Mouse (Mus musculus): ENCODE data around the gene Prss23. TPM values are rescaled to one million over a fixed set of nuclear protein-coding genes. Genes with fewer than 3 reads are reported as not detected.

Prss23 gene
- polyA plus RNA-seq, 1 experiment = not detected

- Histone ChIP-seq H3K27me3 (ENCODE audit: control insufficient read depth) (no peaks in the 10 kb centered on the region), H3K36me3 (ENCODE audit: control insufficient read depth) (no peaks in the 10 kb centered on the region), H3K4me1 (ENCODE audit: control insufficient read depth) (no peaks in the 10 kb centered on the region), H3K9me3 (ENCODE audit: control insufficient read depth, low read length) (no peaks in the 10 kb centered on the region), H3K4me3 (replicated peaks) (no peak overlapping the region)
- TF ChIP-seq GATA1 (IDR thresholded peaks at IDR 0.05; ENCODE audit: low read length) = no peak
- TF ChIP-seq TAL1 (IDR thresholded peaks at IDR 0.05; ENCODE audit: low read length) = no peak
Observed at GRCm38 (mm10) chr7:89557056-89557455, 30.1 kb upstream of the Prss23 start.

DNA sequence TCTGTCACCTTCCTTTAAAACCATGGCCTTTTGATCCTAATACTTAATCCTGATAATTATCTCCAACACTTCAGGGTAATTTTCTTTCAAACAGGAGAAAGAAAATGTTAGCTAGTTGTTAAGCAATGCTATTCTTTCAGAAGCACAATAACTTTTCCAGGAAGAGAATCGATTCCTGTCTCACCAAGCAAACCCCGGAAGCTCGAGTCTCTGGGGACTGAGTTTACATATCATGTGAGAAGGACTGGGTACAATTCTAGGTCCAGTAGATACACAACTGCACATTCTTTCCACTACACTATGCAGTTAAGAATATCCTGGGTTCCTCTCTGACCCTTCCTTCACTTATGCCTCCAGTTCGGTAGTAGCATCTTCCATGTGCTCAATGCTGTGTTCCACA lies 29.7 kb upstream of the Prss23 start:
- no peak for TF ChIP-seq TAL1 (IDR thresholded peaks at IDR 0.05; ENCODE audit: low read length)
- TF ChIP-seq GATA1 (IDR thresholded peaks at IDR 0.05; ENCODE audit: low read length) = no peak
- no peaks in the 10 kb centered on the region for H3K4me1 ChIP-seq (ENCODE audit: control insufficient read depth)
- H3K27me3 ChIP-seq (ENCODE audit: control insufficient read depth) = no peaks in the 10 kb centered on the region
- no peak overlapping the region for H3K4me3 ChIP-seq (replicated peaks)
- no peaks in the 10 kb centered on the region for H3K36me3 ChIP-seq (ENCODE audit: control insufficient read depth)
- no peaks in the 10 kb centered on the region for H3K9me3 ChIP-seq (ENCODE audit: control insufficient read depth, low read length)

DNA sequence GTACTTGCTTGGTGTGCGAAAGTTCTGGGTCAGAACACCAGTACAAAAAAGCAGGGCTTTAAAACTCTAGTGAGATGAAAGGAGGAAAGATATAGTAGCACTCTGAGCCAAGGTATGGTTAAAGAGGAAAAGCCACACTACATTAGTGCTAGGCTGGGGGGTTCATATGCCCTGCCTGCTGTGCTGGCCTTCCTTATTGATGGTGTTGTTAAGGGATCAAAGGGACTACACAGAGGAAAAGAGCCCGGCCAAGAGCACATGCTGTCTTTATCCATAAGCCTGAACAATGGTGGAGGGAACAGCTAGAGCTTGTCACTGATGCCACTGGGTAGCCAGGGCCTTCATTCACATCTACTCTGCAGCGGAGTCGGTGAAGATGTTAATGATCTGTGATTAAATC lies 28.2 kb upstream of the Prss23 start:
- Histone ChIP-seq H3K4me1 (ENCODE audit: control insufficient read depth) (no peaks in the 10 kb centered on the region), H3K9me3 (ENCODE audit: control insufficient read depth, low read length) (no peaks in the 10 kb centered on the region), H3K4me3 (replicated peaks) (no peak overlapping the region), H3K27me3 (ENCODE audit: control insufficient read depth) (no peaks in the 10 kb centered on the region), H3K36me3 (ENCODE audit: control insufficient read depth) (no peaks in the 10 kb centered on the region)
- TF ChIP-seq TAL1 (IDR thresholded peaks at IDR 0.05; ENCODE audit: low read length) (no peak), GATA1 (IDR thresholded peaks at IDR 0.05; ENCODE audit: low read length) (no peak)

DNA sequence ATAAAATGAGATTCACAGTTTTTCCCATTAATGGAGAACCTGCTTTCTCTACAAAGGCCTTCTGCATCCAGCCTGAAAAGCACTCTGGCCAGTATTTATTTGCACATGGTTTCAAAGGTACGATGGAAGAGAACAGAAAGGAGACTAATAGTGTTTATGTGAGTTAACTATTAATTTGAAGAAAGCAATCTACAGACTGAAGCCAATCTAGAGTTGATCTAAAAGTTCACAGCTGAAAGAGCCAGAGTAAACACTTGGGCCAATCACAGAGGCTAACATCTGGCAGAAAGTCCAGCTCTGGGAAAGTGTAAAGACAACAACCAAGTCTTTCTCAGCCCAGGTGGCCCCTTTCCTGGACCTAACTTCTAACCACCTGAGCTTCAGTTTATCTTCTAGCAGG lies 27.1 kb upstream of the Prss23 start:
- no peaks in the 10 kb centered on the region for H3K27me3 ChIP-seq (ENCODE audit: control insufficient read depth)
- TF ChIP-seq GATA1 (IDR thresholded peaks at IDR 0.05; ENCODE audit: low read length) (no peak), TAL1 (IDR thresholded peaks at IDR 0.05; ENCODE audit: low read length) (no peak)
- H3K4me1 ChIP-seq (ENCODE audit: control insufficient read depth) = no peaks in the 10 kb centered on the region
- H3K9me3 ChIP-seq (ENCODE audit: control insufficient read depth, low read length) = no peaks in the 10 kb centered on the region
- H3K36me3 ChIP-seq (ENCODE audit: control insufficient read depth) = no peaks in the 10 kb centered on the region
- H3K4me3 ChIP-seq (replicated peaks) = no peak overlapping the region

DNA sequence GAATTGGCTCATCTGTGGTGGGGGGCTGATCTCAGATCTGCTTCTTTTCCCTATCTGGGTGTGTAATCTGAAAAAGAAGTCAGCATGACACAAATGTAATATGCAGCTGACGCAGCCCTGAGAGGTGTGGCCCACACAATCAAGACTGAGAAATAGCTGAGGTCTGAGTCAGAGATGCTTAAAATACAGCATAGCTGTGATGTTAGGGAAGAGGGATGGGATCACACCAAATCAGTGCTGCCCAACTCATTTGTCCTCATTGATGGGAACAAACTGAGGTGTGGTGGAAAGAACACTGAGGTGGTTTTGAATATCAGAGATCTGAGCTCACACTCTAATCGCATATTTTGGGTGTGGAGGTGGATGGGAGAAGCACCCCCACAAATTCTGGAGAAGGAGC lies 14.0 kb upstream of the Prss23 start:
- no peaks in the 10 kb centered on the region for H3K36me3 ChIP-seq (ENCODE audit: control insufficient read depth)

DNA sequence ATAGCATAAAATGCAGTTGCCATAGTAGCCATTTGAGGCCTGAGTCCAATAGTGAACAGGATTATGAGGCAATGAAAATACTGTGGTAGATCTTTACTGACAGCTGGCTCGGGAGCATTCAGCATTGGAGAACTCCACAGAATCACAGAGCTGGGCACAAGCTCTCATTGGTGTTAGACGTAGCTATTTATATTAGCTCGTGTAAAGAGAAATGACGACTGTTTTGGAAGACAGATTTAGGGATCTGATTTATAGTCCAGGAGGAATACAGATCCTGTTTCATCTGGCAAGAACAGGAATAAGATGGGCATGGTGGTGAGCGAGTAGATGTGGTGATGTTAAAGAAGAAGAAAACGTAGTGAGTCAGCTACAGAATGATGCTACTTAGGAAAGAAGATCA lies 12.4 kb upstream of the Prss23 start:
- Histone ChIP-seq H3K9me3 (ENCODE audit: control insufficient read depth, low read length) (no peaks in the 10 kb centered on the region), H3K4me3 (replicated peaks) (no peak overlapping the region), H3K36me3 (ENCODE audit: control insufficient read depth) (no peaks in the 10 kb centered on the region), H3K4me1 (ENCODE audit: control insufficient read depth) (no peaks in the 10 kb centered on the region), H3K27me3 (ENCODE audit: control insufficient read depth) (no peaks in the 10 kb centered on the region)
- no peak for TF ChIP-seq GATA1 (IDR thresholded peaks at IDR 0.05; ENCODE audit: low read length)
- no peak for TF ChIP-seq TAL1 (IDR thresholded peaks at IDR 0.05; ENCODE audit: low read length)

More for the DNA sequence above, 14.0 kb upstream of the Prss23 start:
- no peaks in the 10 kb centered on the region for H3K4me1 ChIP-seq (ENCODE audit: control insufficient read depth)
- TF ChIP-seq TAL1 (IDR thresholded peaks at IDR 0.05; ENCODE audit: low read length) = no peak
- no peak for TF ChIP-seq GATA1 (IDR thresholded peaks at IDR 0.05; ENCODE audit: low read length)
- no peaks in the 10 kb centered on the region for H3K27me3 ChIP-seq (ENCODE audit: control insufficient read depth)
- no peaks in the 10 kb centered on the region for H3K9me3 ChIP-seq (ENCODE audit: control insufficient read depth, low read length)
- no peak overlapping the region for H3K4me3 ChIP-seq (replicated peaks)

DNA sequence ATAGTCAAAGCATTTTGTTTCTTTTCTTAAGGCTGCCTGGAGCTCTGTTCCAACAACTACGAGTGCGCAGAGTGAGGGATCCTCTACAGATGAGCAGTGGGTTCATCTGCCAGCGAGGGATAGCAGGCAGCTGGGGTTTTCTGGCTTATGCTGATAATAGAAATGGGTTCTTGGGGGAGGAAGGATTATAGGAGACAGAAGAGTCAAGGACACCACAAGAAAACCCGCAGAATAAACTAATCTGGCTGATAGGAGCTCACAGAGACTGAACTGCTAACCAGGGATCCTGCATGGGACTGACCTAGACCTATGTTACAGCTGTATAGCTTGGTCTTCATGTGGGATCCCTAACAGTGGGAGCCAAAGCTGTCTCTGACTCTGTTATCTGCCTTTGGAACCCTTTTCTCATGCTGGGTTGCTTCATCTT lies 456 bp upstream of the Prss23 start:
- Histone ChIP-seq H3K36me3 (ENCODE audit: control insufficient read depth) (no peaks in the 10 kb centered on the region), H3K4me3 (replicated peaks) (no peak overlapping the region), H3K27me3 (ENCODE audit: control insufficient read depth) (no peaks in the 10 kb centered on the region; the same call in 1 of the 2 replicates), H3K4me1 (ENCODE audit: control insufficient read depth) (no peaks in the 10 kb centered on the region), H3K9me3 (ENCODE audit: control insufficient read depth, low read length) (no peaks in the 10 kb centered on the region)
- TF ChIP-seq GATA1 (IDR thresholded peaks at IDR 0.05; ENCODE audit: low read length) (no peak), TAL1 (IDR thresholded peaks at IDR 0.05; ENCODE audit: low read length) (no peak)

- Histone ChIP-seq H3K4me3 (replicated peaks) (no peak overlapping the region), H3K4me1 (ENCODE audit: control insufficient read depth) (no peaks in the 10 kb centered on the region), H3K9me3 (ENCODE audit: control insufficient read depth, low read length) (no peaks in the 10 kb centered on the region), H3K36me3 (ENCODE audit: control insufficient read depth) (no peaks in the 10 kb centered on the region), H3K27me3 (ENCODE audit: control insufficient read depth) (peaks cover 6% of the 10 kb centered on the region)
- TF ChIP-seq TAL1 (IDR thresholded peaks at IDR 0.05; ENCODE audit: low read length) (no peak), GATA1 (IDR thresholded peaks at IDR 0.05; ENCODE audit: low read length) (no peak)
Observed at GRCm38 (mm10) chr7:89523816-89524215, 3.2 kb downstream of the Prss23 start.

DNA sequence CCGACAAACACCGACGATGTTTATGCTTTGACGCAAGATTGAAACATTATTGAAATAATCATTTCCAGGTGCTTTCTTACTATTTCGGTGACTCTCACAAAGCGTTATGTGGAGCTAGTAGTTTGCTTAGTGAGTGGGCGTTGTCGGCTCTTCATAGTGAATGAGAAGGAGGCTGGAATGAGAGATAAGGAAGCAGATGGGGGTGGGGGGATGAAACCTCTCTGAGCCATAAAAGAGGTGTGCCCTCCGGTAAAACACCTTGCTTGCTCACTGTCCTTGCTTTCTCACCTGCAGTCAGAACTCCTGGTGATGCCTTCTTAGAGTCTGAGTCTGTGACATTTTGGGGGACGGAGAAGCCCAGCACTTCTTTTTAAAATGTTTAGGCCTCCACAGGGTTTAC lies 4.8 kb downstream of the Prss23 start:
- Histone ChIP-seq H3K4me3 (replicated peaks) (no peak overlapping the region), H3K9me3 (ENCODE audit: control insufficient read depth, low read length) (no peaks in the 10 kb centered on the region), H3K27me3 (ENCODE audit: control insufficient read depth) (peaks cover 17% of the 10 kb centered on the region), H3K36me3 (ENCODE audit: control insufficient read depth) (no peaks in the 10 kb centered on the region), H3K4me1 (ENCODE audit: control insufficient read depth) (no peaks in the 10 kb centered on the region)
- TF ChIP-seq GATA1 (IDR thresholded peaks at IDR 0.05; ENCODE audit: low read length) (no peak), TAL1 (IDR thresholded peaks at IDR 0.05; ENCODE audit: low read length) (no peak)

Measured in erythroblast, embryonic 14.5 days (primary cell).